Mouse (Mus musculus) heart, postnatal 10 days (tissue): Measurements from ENCODE around the gene Lrrc2. TPM values are rescaled to one million over a fixed set of nuclear protein-coding genes. Genes with fewer than 3 reads are reported as not detected.

Source experiments
- microRNA-seq, 2 experiments: library from miRNA; unstranded; fragments of <30 nt; microRNA quantifications; one replicate each; pipeline ENCODE4 v1.2.0; 2022
- total RNA-seq, 2 experiments: library from RNA; stranded (reverse); gene quantifications; 2 replicates each; pipeline ENCODE4 v1.2.3; 2021

Gene Lrrc2
- total RNA-seq, 2 experiments from 2014 or later, result 39.8 to 49.0 TPM

Small RNA genes lying within 50 kb of the gene (microRNA-seq; reads per million reads assigned to microRNA genes)
- 0 reads per million in 2 experiments for gene Gm24269

Other genes with a start within 250 kb of the Lrrc2 start
- over 10,000 TPM; 11,120 to 11,825 TPM for gene Myl3, start 209.7 kb upstream of the Lrrc2 start, total RNA-seq
- 10 to 100 TPM; 11.5 to 13.4 TPM for gene Pth1r, start 204.4 kb upstream of the Lrrc2 start, total RNA-seq
- not detected for gene Prss42, start 153.4 kb upstream of the Lrrc2 start, total RNA-seq
- not detected for gene Prss44, start 137.6 kb upstream of the Lrrc2 start, total RNA-seq
- gene Prss43, start 124.9 kb upstream of the Lrrc2 start, total RNA-seq, result not detected
- gene Prss45, start 117.0 kb upstream of the Lrrc2 start, total RNA-seq, result not detected
- gene Prss46, start 107.0 kb upstream of the Lrrc2 start, total RNA-seq, result not detected
- gene Prss50, start 93.6 kb upstream of the Lrrc2 start, total RNA-seq, result not detected
- gene Als2cl, start 71.7 kb upstream of the Lrrc2 start, total RNA-seq, result 10 to 100 TPM; 19.6 to 20.4 TPM
- gene Tmie, start 71.4 kb upstream of the Lrrc2 start, total RNA-seq, result under 1 TPM; 0.69 to 0.74 TPM
- not detected for gene Fam240a, start 34.7 kb upstream of the Lrrc2 start, total RNA-seq
- not detected for gene Tdgf1, start 5.4 kb upstream of the Lrrc2 start, total RNA-seq
- 1 to 10 TPM; 2.4 to 2.8 TPM for gene Rtp3, start 39.0 kb downstream of the Lrrc2 start, total RNA-seq
- 1 to 10 TPM in 1 of 2 experiments, under 1 TPM in 1; 0.72 to 2.3 TPM for gene Ltf, start 67.7 kb downstream of the Lrrc2 start, total RNA-seq
- 1 to 10 TPM; 6.4 to 7.4 TPM for gene Ccrl2, start 106.0 kb downstream of the Lrrc2 start, total RNA-seq
- 100 to 1,000 TPM; 105 to 108 TPM for gene Lrrfip2, start 166.0 kb downstream of the Lrrc2 start, total RNA-seq